Mouse (Mus musculus): Measurements from ENCODE around the gene Gm49416. TPM values are rescaled to one million over a fixed set of nuclear protein-coding genes. Genes with fewer than 3 reads are reported as not detected.

Gene Gm49416
- polyA plus RNA-seq, 1 experiment from 2014 or later = not detected

GRCm38 (mm10) chr19:8941515-8942217, 52.9 kb downstream of the Gm49416 start, which contains the start of gene Mta2:
Gene Mta2, plus strand, starts transcription at chr19:8941875.
- Histone ChIP-seq H3K27ac (peak within 1 kb of the TSS; percentile 99), H3K27me3 (no peaks in the 10 kb centered on the region), H3K36me3 (peaks cover 71% of the 10 kb centered on the region), H3K4me2 (peak within 1 kb of the TSS; percentile 66), H3K9me3 (no peaks in the 10 kb centered on the region), H3K9ac (replicated peaks) (peak within 1 kb of the TSS; percentile 98), H3K4me1 (replicated peaks) (peaks cover 34% of the 10 kb centered on the region), H3K4me3 (replicated peaks) (peak within 1 kb of the TSS; percentile 74)
- ATAC-seq (ENCODE audit: insufficient number of reproducible peaks, insufficient read depth, low FRiP score, low TSS enrichment, low read depth) = peak; percentile 93
- WGBS = under 1% methylated on average over 64 of the region's 64 CpGs

- Histone ChIP-seq H3K4me1 (replicated peaks) (peaks cover 34% of the 10 kb centered on the region), H3K4me3 (replicated peaks) (peak overlapping the region; percentile 74), H3K9ac (replicated peaks) (peak overlapping the region; percentile 98), H3K4me2 (peak overlapping the region; percentile 66), H3K9me3 (no peaks in the 10 kb centered on the region), H3K27me3 (no peaks in the 10 kb centered on the region), H3K36me3 (peaks cover 70% of the 10 kb centered on the region), H3K27ac (peak overlapping the region; percentile 99)
- ATAC-seq (ENCODE audit: insufficient number of reproducible peaks, insufficient read depth, low FRiP score, low TSS enrichment, low read depth) = peak; percentile 39
- WGBS = under 1% methylated on average over 46 of the region's 46 CpGs
Observed at GRCm38 (mm10) chr19:8942276-8942964, 53.7 kb downstream of the Gm49416 start.

- 75% methylated on average over 2 of the region's 2 CpGs for WGBS
Observed at GRCm38 (mm10) chr19:8943047-8943446, 54.3 kb downstream of the Gm49416 start.

GRCm38 (mm10) chr19:8944062-8944461, 55.3 kb downstream of the Gm49416 start:
- peaks cover 71% of the 10 kb centered on the region for H3K36me3 ChIP-seq
- H3K9me3 ChIP-seq = no peaks in the 10 kb centered on the region
- ATAC-seq (ENCODE audit: insufficient number of reproducible peaks, insufficient read depth, low FRiP score, low TSS enrichment, low read depth) = no peak
- peaks cover 34% of the 10 kb centered on the region for H3K4me1 ChIP-seq (replicated peaks)
- 69% methylated on average over 5 of the region's 5 CpGs for WGBS
- H3K27me3 ChIP-seq = no peaks in the 10 kb centered on the region
- peak overlapping the region; percentile 47 for H3K9ac ChIP-seq (replicated peaks)
- H3K4me3 ChIP-seq (replicated peaks) = peak overlapping the region; percentile 74
- no peak overlapping the region for H3K27ac ChIP-seq
- peak overlapping the region; percentile 66 for H3K4me2 ChIP-seq

More at GRCm38 (mm10) chr19:8943047-8943446, 54.3 kb downstream of the Gm49416 start:
- peak overlapping the region; percentile 99; the same call in 1 of the 2 replicates for H3K27ac ChIP-seq
- peaks cover 71% of the 10 kb centered on the region for H3K36me3 ChIP-seq
- no peaks in the 10 kb centered on the region for H3K27me3 ChIP-seq
- peak overlapping the region; percentile 66 for H3K4me2 ChIP-seq
- no peak for ATAC-seq (ENCODE audit: insufficient number of reproducible peaks, insufficient read depth, low FRiP score, low TSS enrichment, low read depth)
- H3K4me3 ChIP-seq (replicated peaks) = peak overlapping the region; percentile 74
- no peaks in the 10 kb centered on the region for H3K9me3 ChIP-seq
- peaks cover 34% of the 10 kb centered on the region for H3K4me1 ChIP-seq (replicated peaks)
- H3K9ac ChIP-seq (replicated peaks) = peak overlapping the region; percentile 98

- Histone ChIP-seq H3K4me2 (peak overlapping the region; percentile 66), H3K4me1 (replicated peaks) (peaks cover 34% of the 10 kb centered on the region), H3K27me3 (no peaks in the 10 kb centered on the region), H3K27ac (no peak overlapping the region), H3K36me3 (peaks cover 72% of the 10 kb centered on the region), H3K9ac (replicated peaks) (no peak overlapping the region; the same call in 1 of the 2 replicates), H3K9me3 (no peaks in the 10 kb centered on the region), H3K4me3 (replicated peaks) (peak overlapping the region; percentile 21)
- WGBS = 35% methylated on average over 5 of the region's 5 CpGs
- no peak for ATAC-seq (ENCODE audit: insufficient number of reproducible peaks, insufficient read depth, low FRiP score, low TSS enrichment, low read depth)
Observed at GRCm38 (mm10) chr19:8944750-8945149, 56.0 kb downstream of the Gm49416 start.

Small RNA genes within 50 kb of the gene (microRNA-seq; reads per million reads assigned to microRNA genes)
- gene Mir5136 = not detected

Other genes with a start within 250 kb of the Gm49416 start
- 0.41 and 0.47 TPM in 2 replicates for gene Chrm1, start 225.1 kb upstream of the Gm49416 start, polyA plus RNA-seq (2016; fragmentation: Nextera tagmentation; extraction: Ambion mirVana)
- 114 and 115 TPM in 2 replicates for gene Slc3a2, start 165.6 kb upstream of the Gm49416 start, polyA plus RNA-seq (2016; fragmentation: Nextera tagmentation; extraction: Ambion mirVana)
- 92.4 and 96.6 TPM in 2 replicates for gene Wdr74, start 153.1 kb upstream of the Gm49416 start, polyA plus RNA-seq (2016; fragmentation: Nextera tagmentation; extraction: Ambion mirVana)
- gene 1700092M07Rik, start 148.2 kb upstream of the Gm49416 start, polyA plus RNA-seq (2016; fragmentation: Nextera tagmentation; extraction: Ambion mirVana) = 2.7 and 3.5 TPM in 2 replicates
- gene Stx5a, start 147.5 kb upstream of the Gm49416 start, polyA plus RNA-seq (2016; fragmentation: Nextera tagmentation; extraction: Ambion mirVana) = 168 and 169 TPM in 2 replicates
- gene Nxf1, start 131.9 kb upstream of the Gm49416 start, polyA plus RNA-seq (2016; fragmentation: Nextera tagmentation; extraction: Ambion mirVana) = 219 and 237 TPM in 2 replicates
- gene Tmem223, start 117.9 kb upstream of the Gm49416 start, polyA plus RNA-seq (2016; fragmentation: Nextera tagmentation; extraction: Ambion mirVana) = 206 and 215 TPM in 2 replicates
- gene Tmem179b, start 114.5 kb upstream of the Gm49416 start, polyA plus RNA-seq (2016; fragmentation: Nextera tagmentation; extraction: Ambion mirVana) = 50.2 and 51.5 TPM in 2 replicates
- 38.8 and 41.8 TPM in 2 replicates for gene Taf6l, start 102.5 kb upstream of the Gm49416 start, polyA plus RNA-seq (2016; fragmentation: Nextera tagmentation; extraction: Ambion mirVana)
- 174 and 189 TPM in 2 replicates for gene Polr2g, start 90.3 kb upstream of the Gm49416 start, polyA plus RNA-seq (2016; fragmentation: Nextera tagmentation; extraction: Ambion mirVana)
- 6.1 and 6.2 TPM in 2 replicates for gene Zbtb3, start 86.4 kb upstream of the Gm49416 start, polyA plus RNA-seq (2016; fragmentation: Nextera tagmentation; extraction: Ambion mirVana)
- gene Ttc9c, start 69.6 kb upstream of the Gm49416 start, polyA plus RNA-seq (2016; fragmentation: Nextera tagmentation; extraction: Ambion mirVana) = 70.3 and 77.2 TPM in 2 replicates
- 6.0 and 6.7 TPM in 2 replicates for gene Hnrnpul2, start 68.9 kb upstream of the Gm49416 start, polyA plus RNA-seq (2016; fragmentation: Nextera tagmentation; extraction: Ambion mirVana)
- gene AC129217.1, start 59.2 kb upstream of the Gm49416 start, polyA plus RNA-seq (2016; fragmentation: Nextera tagmentation; extraction: Ambion mirVana) = not detected in 2 replicates
- 43.1 and 43.2 TPM in 2 replicates for gene Bscl2, start 51.5 kb upstream of the Gm49416 start, polyA plus RNA-seq (2016; fragmentation: Nextera tagmentation; extraction: Ambion mirVana)
- 10.7 and 12.0 TPM in 2 replicates for gene Gng3, start 49.7 kb upstream of the Gm49416 start, polyA plus RNA-seq (2016; fragmentation: Nextera tagmentation; extraction: Ambion mirVana)
- gene Lrrn4cl, start 38.2 kb upstream of the Gm49416 start, polyA plus RNA-seq (2016; fragmentation: Nextera tagmentation; extraction: Ambion mirVana) = 0.24 and 0.58 TPM in 2 replicates
- gene Ubxn1, start 17.4 kb upstream of the Gm49416 start, polyA plus RNA-seq (2016; fragmentation: Nextera tagmentation; extraction: Ambion mirVana) = 184 and 185 TPM in 2 replicates
- gene Uqcc3, start 8.0 kb upstream of the Gm49416 start, polyA plus RNA-seq (2016; fragmentation: Nextera tagmentation; extraction: Ambion mirVana) = 64.0 and 66.0 TPM in 2 replicates
- 82.5 and 112 TPM in 2 replicates for gene Lbhd1, start 5.2 kb upstream of the Gm49416 start, polyA plus RNA-seq (2016; fragmentation: Nextera tagmentation; extraction: Ambion mirVana)
- not detected in 2 replicates for gene Gm49403, start 5.0 kb upstream of the Gm49416 start, polyA plus RNA-seq (2016; fragmentation: Nextera tagmentation; extraction: Ambion mirVana)
- 112 and 114 TPM in 2 replicates for gene 1810009A15Rik, start 73 bp upstream of the Gm49416 start, polyA plus RNA-seq (2016; fragmentation: Nextera tagmentation; extraction: Ambion mirVana)
- gene Ints5, start 4.1 kb downstream of the Gm49416 start, polyA plus RNA-seq (2016; fragmentation: Nextera tagmentation; extraction: Ambion mirVana) = 48.9 and 51.3 TPM in 2 replicates
- 116 and 117 TPM in 2 replicates for gene Ganab, start 9.1 kb downstream of the Gm49416 start, polyA plus RNA-seq (2016; fragmentation: Nextera tagmentation; extraction: Ambion mirVana)
- gene B3gat3, start 31.4 kb downstream of the Gm49416 start, polyA plus RNA-seq (2016; fragmentation: Nextera tagmentation; extraction: Ambion mirVana) = 53.5 and 53.6 TPM in 2 replicates
- gene Rom1, start 40.4 kb downstream of the Gm49416 start, polyA plus RNA-seq (2016; fragmentation: Nextera tagmentation; extraction: Ambion mirVana) = 2.4 and 2.6 TPM in 2 replicates
- gene Eml3, start 40.6 kb downstream of the Gm49416 start, polyA plus RNA-seq (2016; fragmentation: Nextera tagmentation; extraction: Ambion mirVana) = 34.6 and 34.9 TPM in 2 replicates
- 227 and 231 TPM in 2 replicates for gene Mta2, start 52.9 kb downstream of the Gm49416 start, polyA plus RNA-seq (2016; fragmentation: Nextera tagmentation; extraction: Ambion mirVana)
- 37.9 and 39.7 TPM in 2 replicates for gene Tut1, start 64.9 kb downstream of the Gm49416 start, polyA plus RNA-seq (2016; fragmentation: Nextera tagmentation; extraction: Ambion mirVana)
- gene Eef1g, start 78.1 kb downstream of the Gm49416 start, polyA plus RNA-seq (2016; fragmentation: Nextera tagmentation; extraction: Ambion mirVana) = 472 and 476 TPM in 2 replicates
- gene Ahnak, start 100.4 kb downstream of the Gm49416 start, polyA plus RNA-seq (2016; fragmentation: Nextera tagmentation; extraction: Ambion mirVana) = 20.5 and 24.1 TPM in 2 replicates
- not detected in 2 replicates for gene Scgb1a1, start 199.0 kb downstream of the Gm49416 start, polyA plus RNA-seq (2016; fragmentation: Nextera tagmentation; extraction: Ambion mirVana)
- gene Asrgl1, start 246.7 kb downstream of the Gm49416 start, polyA plus RNA-seq (2016; fragmentation: Nextera tagmentation; extraction: Ambion mirVana) = 23.2 and 24.0 TPM in 2 replicates

Measured in limb, embryonic 12.5 days (tissue).